11 mouse cellular contexts compared by ENCODE assay signal in the genomic region with DNA sequence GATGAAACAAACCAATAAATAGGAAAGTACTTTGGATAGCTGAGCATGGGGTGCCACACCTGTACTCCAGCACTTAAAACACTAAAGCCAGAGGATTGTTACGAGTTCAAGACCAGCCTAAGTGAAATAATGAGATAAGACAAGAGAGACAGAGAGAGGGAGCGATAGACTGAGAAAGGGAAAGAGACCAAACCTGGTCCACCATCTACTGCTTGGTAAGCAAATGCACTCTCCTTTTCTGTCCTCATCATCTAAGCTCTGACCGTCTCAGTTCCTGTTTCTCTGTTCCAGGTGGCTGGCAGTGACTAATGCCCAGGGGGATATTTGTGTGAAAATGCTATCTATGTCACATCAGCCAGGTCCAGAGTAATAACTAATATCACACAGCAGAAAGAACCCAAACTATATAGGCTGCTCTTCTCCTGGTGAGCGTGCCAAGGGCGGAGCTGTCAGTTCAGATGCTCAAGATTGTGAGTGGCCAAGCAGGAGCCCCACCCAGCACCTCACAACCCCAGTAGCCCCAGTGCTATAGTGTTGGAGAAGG. TPM values are rescaled to one million over a fixed set of nuclear protein-coding genes. Genes with fewer than 3 reads are reported as not detected.
DNase-seq lines count a peak whose midpoint lies in the region; ATAC-seq and TF ChIP-seq lines count a peak whose summit lies in the region.
"Had no signal": no experiment of that assay in that cellular context is flagged by ENCODE, and none has a peak within 500 bp of the region (broad histone marks: within the 10 kb centered on the region; RNA-seq: fewer than 3 reads in every experiment).

No protein-coding gene starts in this region.

- TF ChIP-seq CTCF in liver, embryonic 14.5 days (IDR thresholded peaks at IDR 0.05; ENCODE audit: low read depth): no peak

- H3K4me3 ChIP-seq in heart, embryonic 14.5 days (ENCODE audit: control insufficient read depth in 1 of 2, insufficient read depth in 1 of 2, low read depth in 1 of 2, low read length in 2 of 2): no peak overlapping the region
- H3K4me3 ChIP-seq in liver, embryonic 14.5 days (ENCODE audit: insufficient read depth in 1 of 2, low read depth in 2 of 2, low read length in 2 of 2): no peak overlapping the region
- H3K4me3 ChIP-seq: erythroblast, embryonic 14.5 days had no signal

- H3K27ac ChIP-seq in heart, embryonic 14.5 days (replicated peaks in 1 of 2; ENCODE audit: control insufficient read depth in 1 of 2, insufficient read depth in 1 of 2, low read depth in 2 of 2, low read length in 2 of 2): peak overlapping the region; percentile 76 to 89
- no peak overlapping the region for H3K27ac ChIP-seq in liver, embryonic 14.5 days
- H3K27ac ChIP-seq: macrophage had no signal

- no peaks in the 10 kb centered on the region for H3K27me3 ChIP-seq in heart, embryonic 14.5 days (ENCODE audit: control insufficient read depth, insufficient read depth, low read length)
- no peaks in the 10 kb centered on the region for H3K27me3 ChIP-seq in liver, embryonic 14.5 days (ENCODE audit: control insufficient read depth, insufficient read depth, low read length)

- H3K36me3 ChIP-seq in heart, embryonic 14.5 days (ENCODE audit: control insufficient read depth, insufficient read depth, low read length): peaks cover 74% of the 10 kb centered on the region
- H3K36me3 ChIP-seq in liver, embryonic 14.5 days (replicated peaks; ENCODE audit: control insufficient read depth, insufficient read depth, low read depth): no peaks in the 10 kb centered on the region

- intact Hi-C loops in heart, postnatal 36 days (cut with DNase I): no loop called here
- intact Hi-C loops in left cerebral cortex, postnatal 36 days (cut with DNase I): no loop called here

- H3K4me1 ChIP-seq in heart, embryonic 14.5 days (ENCODE audit: control insufficient read depth in 2 of 2, insufficient read depth in 2 of 2, low read length in 2 of 2): peaks cover 19 to 34% of the 10 kb centered on the region in 2 experiments
- peaks cover 17 to 21% of the 10 kb centered on the region in 2 experiments for H3K4me1 ChIP-seq in liver, embryonic 14.5 days (replicated peaks; ENCODE audit: control insufficient read depth in 2 of 2, insufficient read depth in 2 of 2, low read length in 1 of 2)

- no peak for DNase-seq in heart, postnatal 36 days
- DNase-seq in liver, embryonic 14.5 days (ENCODE audit: low read depth in 3 of 3, low spot score in 3 of 3): peak in 2 of 3 experiments; percentile 18 to 31
- DNase-seq in spleen, postnatal 36 days (ENCODE audit: low spot score in 2 of 2): peak; percentile 87 to 90
- DNase-seq in adrenal gland, postnatal 36 days: no peak
- no peak for DNase-seq in left cerebral cortex, postnatal 36 days (ENCODE audit: low spot score in 2 of 2)
- no peak for DNase-seq in right cerebral cortex, postnatal 14 days
- DNase-seq: kidney, adult 2 months had no signal

- no peak for ATAC-seq in heart, embryonic 14.5 days (ENCODE audit: insufficient number of reproducible peaks, insufficient read depth, low FRiP score, low read depth)
- ATAC-seq in erythroblast, adult 5-6 weeks (replicated peaks; ENCODE audit: low FRiP score, poor library complexity, severe bottlenecking): peak; percentile 80
- peak; percentile 49 for ATAC-seq in liver, embryonic 14.5 days (ENCODE audit: insufficient read depth)

- WGBS in heart, embryonic 14.5 days: 84% methylated on average over 5 of the region's 5 CpGs
- WGBS in liver, embryonic 14.5 days (ENCODE audit: insufficient replicate concordance): 61% methylated on average over 5 of the region's 5 CpGs

- TF ChIP-seq EP300 in liver, embryonic 14.5 days (IDR thresholded peaks at IDR 0.05; ENCODE audit: low read depth): no peak

- no peaks in the 10 kb centered on the region for H3K9me3 ChIP-seq in heart, embryonic 14.5 days (ENCODE audit: control insufficient read depth, low read length)
- no peaks in the 10 kb centered on the region for H3K9me3 ChIP-seq in liver, embryonic 14.5 days (ENCODE audit: control insufficient read depth, low read length)

- H3K9ac ChIP-seq in heart, embryonic 14.5 days (ENCODE audit: low read length): no peak overlapping the region
- no peak overlapping the region for H3K9ac ChIP-seq in liver, embryonic 14.5 days (replicated peaks)

- no peak overlapping the region for H3K4me2 ChIP-seq in heart, embryonic 14.5 days (ENCODE audit: low read length)
- H3K4me2 ChIP-seq in liver, embryonic 14.5 days (ENCODE audit: low read depth): no peak overlapping the region

RNA-seq across cellular contexts. Expression of gene Pik3c2b, which starts 37.6 kb away (rescaled TPM):
- polyA plus RNA-seq in heart, embryonic 14.5 days (2014; fragmentation: Nextera tagmentation; extraction: Ambion mirVana): 11.4 and 12.8 TPM in 2 replicates
- total RNA-seq in heart, postnatal 36 days (2021): 10 to 100 TPM; 17.9 to 20.4 TPM
- 0.38 and 0.84 TPM in 2 replicates for total RNA-seq in erythroblast, adult 5-6 weeks (2015; ENCODE audit: low replicate concordance)
- total RNA-seq in erythroblast, adult 5-6 weeks (2017; ENCODE audit: low replicate concordance): 0.17 and 0.56 TPM in 2 replicates
- 0.76 and 0.83 TPM in 2 replicates for polyA plus RNA-seq in liver, embryonic 14.5 days (2012; rRNA removed)
- 0.48 and 0.75 TPM in 2 replicates for polyA plus RNA-seq in liver, embryonic 14.5 days (2014; fragmentation: Nextera tagmentation; extraction: Ambion mirVana)
- 1 to 10 TPM; 5.4 to 6.3 TPM for total RNA-seq in adrenal gland, postnatal 36 days (2021)
- 10 to 100 TPM; 12.4 to 18.6 TPM for total RNA-seq in left cerebral cortex, postnatal 36 days (2021)

RNA-seq across cellular contexts. Expression of gene Ppp1r15b, which starts 47.9 kb away (rescaled TPM):
- 24.5 and 24.6 TPM in 2 replicates for polyA plus RNA-seq in heart, embryonic 14.5 days (2014; fragmentation: Nextera tagmentation; extraction: Ambion mirVana)
- total RNA-seq in heart, postnatal 36 days (2021): 10 to 100 TPM; 24.1 to 26.0 TPM
- 37.1 and 44.3 TPM in 2 replicates for total RNA-seq in erythroblast, adult 5-6 weeks (2015; ENCODE audit: low replicate concordance)
- total RNA-seq in erythroblast, adult 5-6 weeks (2017; ENCODE audit: low replicate concordance): 72.2 and 83.8 TPM in 2 replicates
- polyA plus RNA-seq in liver, embryonic 14.5 days (2012; rRNA removed): 21.3 and 26.9 TPM in 2 replicates
- polyA plus RNA-seq in liver, embryonic 14.5 days (2014; fragmentation: Nextera tagmentation; extraction: Ambion mirVana): 33.4 and 40.5 TPM in 2 replicates
- 10 to 100 TPM; 92.4 to 97.3 TPM for total RNA-seq in adrenal gland, postnatal 36 days (2021)
- 10 to 100 TPM; 41.7 to 42.4 TPM for total RNA-seq in left cerebral cortex, postnatal 36 days (2021)

RNA-seq across cellular contexts. Expression of gene Mdm4, which starts 52.7 kb away (rescaled TPM):
- 34.7 and 38.2 TPM in 2 replicates for polyA plus RNA-seq in heart, embryonic 14.5 days (2014; fragmentation: Nextera tagmentation; extraction: Ambion mirVana)
- total RNA-seq in heart, postnatal 36 days (2021): 10 to 100 TPM; 25.3 to 29.9 TPM
- total RNA-seq in erythroblast, adult 5-6 weeks (2015; ENCODE audit: low replicate concordance): 38.2 and 53.6 TPM in 2 replicates
- total RNA-seq in erythroblast, adult 5-6 weeks (2017; ENCODE audit: low replicate concordance): 69.9 and 74.2 TPM in 2 replicates
- 21.6 and 25.9 TPM in 2 replicates for polyA plus RNA-seq in liver, embryonic 14.5 days (2012; rRNA removed)
- polyA plus RNA-seq in liver, embryonic 14.5 days (2014; fragmentation: Nextera tagmentation; extraction: Ambion mirVana): 11.6 and 14.4 TPM in 2 replicates
- 10 to 100 TPM; 66.4 to 83.1 TPM for total RNA-seq in adrenal gland, postnatal 36 days (2021)
- 10 to 100 TPM; 63.2 to 91.1 TPM for total RNA-seq in left cerebral cortex, postnatal 36 days (2021)

Comparison
In these comparisons a context has a peak if more than half of its experiments do, and no peak if none do; other contexts are left out.
1. DNase-seq: peak in liver, embryonic 14.5 days (2 of 3) and spleen, postnatal 36 days (2 of 2); none in heart, postnatal 36 days (0 of 2), adrenal gland, postnatal 36 days (0 of 2), left cerebral cortex, postnatal 36 days (0 of 2) and right cerebral cortex, postnatal 14 days (single experiment).